Mouse (Mus musculus) liver, embryonic 14.5 days (tissue): ENCODE data around the gene Slco6d1. TPM values are rescaled to one million over a fixed set of nuclear protein-coding genes. Genes with fewer than 3 reads are reported as not detected.
"Not testable (repeated sequence)": the region's sequence is repeated elsewhere in the genome, so short reads cannot be mapped to it uniquely, and the experiment has no call there.

Experiments
- ATAC-seq: fragments of 200-750 bp; cut with Nextera tagmentation; 2 replicates; pipeline ENCODE4 v1.8.0; 2017; ENCODE audit warnings: moderate number of reproducible peaks, mild to moderate bottlenecking, moderate library complexity; ENCODE audit not compliant: insufficient read depth
- DNase-seq, 3 experiments: peaks; one replicate each; pipeline ENCODE4 v3.0.0-alpha.2; 2012 to 2013; ENCODE audit warnings: low read depth in 3 of 3, low spot score in 3 of 3
- H3K27ac ChIP-seq: fragments of 300-500 bp; sonication (generic); 2 replicates; pipeline ENCODE4 v1.5.1; 2014; ENCODE audit warnings: moderate library complexity, mild to moderate bottlenecking, control low read depth, inconsistent platforms
- H3K27me3 ChIP-seq: fragments of 300-500 bp; sonication (generic); 2 replicates; pipeline ENCODE4 v1.6.1; 2014; ENCODE audit warnings: mild to moderate bottlenecking, low read length, moderate library complexity; ENCODE audit not compliant: control insufficient read depth, insufficient read depth
- H3K36me3 ChIP-seq: fragments of 300-500 bp; sonication (generic); replicated peaks from 2 replicates; pipeline ENCODE4 v1.6.1; 2014; ENCODE audit warnings: low read depth; ENCODE audit not compliant: control insufficient read depth, insufficient read depth
- H3K4me1 ChIP-seq, 2 experiments: fragments of 200-500 bp in 1 of 2; fragments of 300-500 bp in 1 of 2; sonication (generic) in 1 of 2; replicated peaks; 2 replicates each; pipeline ENCODE4 v1.6.1; 2012 to 2014; ENCODE audit warnings: antibody characterized with exemption in 1 of 2, inconsistent platforms in 1 of 2, low read length in 1 of 2; ENCODE audit not compliant: control insufficient read depth in 2 of 2, insufficient read depth in 2 of 2
- H3K4me2 ChIP-seq: fragments of 300-500 bp; sonication (generic); 2 replicates; pipeline ENCODE4 v1.6.1; 2014; ENCODE audit warnings: low read depth, mild to moderate bottlenecking, control low read depth, moderate library complexity
- H3K4me3 ChIP-seq, 2 experiments: fragments of 200-500 bp in 1 of 2; fragments of 300-500 bp in 1 of 2; sonication (generic) in 1 of 2; 2 replicates each; pipeline ENCODE4 v1.5.1; 2012 to 2014; ENCODE audit warnings: low read depth in 2 of 2, low read length in 2 of 2, mild to moderate bottlenecking in 2 of 2, control low read depth in 1 of 2, inconsistent platforms in 1 of 2, moderate library complexity in 1 of 2; ENCODE audit not compliant: insufficient read depth in 1 of 2
- H3K9ac ChIP-seq: fragments of 300-500 bp; sonication (generic); replicated peaks from 2 replicates; pipeline ENCODE4 v1.6.1; 2014; ENCODE audit warnings: mild to moderate bottlenecking, control low read depth, moderate library complexity
- H3K9me3 ChIP-seq: fragments of 300-500 bp; sonication (generic); 2 replicates; pipeline ENCODE4 v1.6.1; 2016; ENCODE audit warnings: low read length, mixed read lengths; ENCODE audit not compliant: control insufficient read depth
- CTCF ChIP-seq: IDR thresholded peaks from 2 replicates; pipeline ENCODE4 v1.5.1; 2016; ENCODE audit warnings: antibody characterized with exemption, low read depth, control low read depth
- EP300 ChIP-seq: IDR thresholded peaks from 2 replicates; pipeline ENCODE4 v1.6.1; 2016; ENCODE audit warnings: antibody characterized with exemption, low read depth
- WGBS: fragments of 180-500 bp; shearing (Covaris S2); extraction: QIAGEN DNeasy Blood & Tissue Kit; methylation state at CpG from one replicate; pipeline ENCODE4 v1.1.7; 2014; ENCODE audit not compliant: insufficient replicate concordance; 5-methylcytosine and 5-hydroxymethylcytosine counted together
- polyA plus RNA-seq, 2 experiments: library from polyadenylated mRNA; depleted of rRNA in 1 of 2; stranded (reverse) in 1 of 2; unstranded in 1 of 2; fragments of >200 nt; fragmentation: Nextera tagmentation in 1 of 2; extraction: Ambion mirVana in 1 of 2; gene quantifications; 2 replicates each; pipeline versions ENCODE4 v1.2.1 to v1.2.3; 2012 to 2014

Slco6d1 gene
- polyA plus RNA-seq (2012; rRNA removed) (not detected in 2 replicates), polyA plus RNA-seq (2014; fragmentation: Nextera tagmentation; extraction: Ambion mirVana) (not detected in 2 replicates)

DNA sequence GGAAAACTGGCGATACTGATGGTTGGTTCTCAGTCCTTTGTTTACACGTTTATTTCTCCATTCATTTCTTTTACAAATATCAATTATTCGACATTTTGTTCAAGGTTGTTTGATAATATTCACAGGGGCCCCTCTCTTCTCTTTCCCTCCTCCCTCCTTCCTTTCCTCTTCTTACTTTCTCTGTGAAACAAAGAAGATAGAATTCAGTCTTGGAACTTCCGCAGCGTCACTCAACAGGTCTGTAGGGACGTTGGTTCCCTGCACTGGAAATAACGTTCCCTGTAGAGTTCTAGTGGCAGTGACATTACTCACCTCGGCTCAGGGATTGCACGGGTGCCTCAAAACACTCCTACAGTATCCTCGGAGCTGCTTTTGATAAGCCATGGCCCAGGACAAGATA, at the start of gene Slco6d1:
Gene Slco6d1 (plus strand): TSS at position 301 of the 400 bp plus-strand sequence.
- no peak for TF ChIP-seq CTCF
- no peak within 1 kb of the TSS for H3K27ac ChIP-seq
- H3K4me3 ChIP-seq, result no peak within 1 kb of the TSS
- no peak within 1 kb of the TSS for H3K9ac ChIP-seq
- H3K4me2 ChIP-seq, result no peak within 1 kb of the TSS
- WGBS, result 53% methylated on average over 10 of the region's 10 CpGs
- H3K9me3 ChIP-seq, result no peaks in the 10 kb centered on the region
- no peak for ATAC-seq
- no peak for DNase-seq
- no peaks in the 10 kb centered on the region for H3K4me1 ChIP-seq
- H3K27me3 ChIP-seq, result no peaks in the 10 kb centered on the region
- no peaks in the 10 kb centered on the region for H3K36me3 ChIP-seq

DNA sequence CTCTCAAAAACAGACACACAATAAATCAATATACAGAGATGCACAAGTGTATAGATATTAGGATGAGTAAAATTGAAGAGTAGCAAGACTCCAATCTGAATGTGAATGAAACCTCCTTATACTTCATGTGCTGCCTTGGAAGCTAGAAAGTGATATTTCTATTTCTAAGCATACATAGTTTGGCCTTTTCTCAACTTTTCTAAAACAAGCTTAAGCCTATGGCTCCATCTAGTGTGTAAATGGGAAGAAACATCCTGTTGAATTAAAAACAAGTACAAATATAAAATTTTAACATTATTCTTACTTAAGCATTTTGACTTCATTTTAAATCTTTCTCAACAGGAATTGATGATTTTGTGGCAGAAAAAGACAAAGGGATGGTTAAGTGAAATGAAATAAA, 28.9 kb upstream of the Slco6d1 start:
- Histone ChIP-seq H3K27ac (no peak overlapping the region), H3K4me1 (no peaks in the 10 kb centered on the region), H3K4me3 (no peak overlapping the region), H3K9ac (no peak overlapping the region), H3K36me3 (no peaks in the 10 kb centered on the region), H3K27me3 (no peaks in the 10 kb centered on the region), H3K4me2 (no peak overlapping the region), H3K9me3 (no peaks in the 10 kb centered on the region)
- no peak for DNase-seq
- TF ChIP-seq EP300 (no peak), CTCF (no peak)
- ATAC-seq, result no peak

DNA sequence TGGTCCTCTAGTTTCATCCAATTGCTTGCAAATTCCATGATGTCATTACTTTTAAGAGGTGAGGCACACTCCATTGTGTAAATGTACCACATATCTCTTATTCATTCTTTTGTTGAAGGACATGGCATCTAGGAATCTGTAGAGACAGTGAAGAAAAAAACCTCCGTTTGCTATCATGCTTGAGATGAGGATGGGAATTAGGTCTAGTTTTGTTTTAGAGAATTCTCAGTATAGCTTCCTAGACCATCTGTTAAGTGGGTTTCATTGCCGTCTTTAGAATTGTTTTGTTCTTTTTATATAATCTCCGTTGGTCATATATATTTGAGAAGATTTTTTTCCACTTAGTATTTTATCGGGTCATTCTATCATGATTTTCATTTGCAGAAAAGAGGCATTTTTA, 27.0 kb downstream of the Slco6d1 start:
- Histone ChIP-seq H3K4me2 (no peak overlapping the region), H3K4me1 (no peaks in the 10 kb centered on the region), H3K9me3 (no peaks in the 10 kb centered on the region), H3K27me3 (no peaks in the 10 kb centered on the region), H3K27ac (no peak overlapping the region), H3K36me3 (no peaks in the 10 kb centered on the region), H3K4me3 (no peak overlapping the region), H3K9ac (no peak overlapping the region)
- 59% methylated on average over 4 of the region's 4 CpGs for WGBS
- DNase-seq, result no peak
- TF ChIP-seq EP300, result no peak
- no peak for TF ChIP-seq CTCF
- ATAC-seq, result no peak

DNA sequence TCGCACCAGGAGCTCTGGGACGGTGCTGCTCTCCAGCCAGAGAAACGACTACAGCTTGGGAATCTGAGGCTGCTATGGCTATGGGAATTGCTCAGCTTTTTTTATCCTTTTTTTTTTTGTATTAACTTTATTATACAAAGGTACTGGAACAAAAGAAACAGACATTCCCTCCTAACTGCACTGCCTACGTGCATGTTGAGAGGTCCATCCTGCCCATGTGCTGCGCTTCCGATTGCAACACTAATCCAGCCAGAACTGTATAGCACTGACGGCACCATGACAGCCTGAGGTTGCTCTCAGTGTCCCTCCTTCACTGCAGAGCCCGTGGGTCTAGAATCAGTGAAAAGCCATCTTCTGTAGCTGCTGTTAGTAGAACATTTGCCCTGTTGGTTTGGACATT, 38.3 kb downstream of the Slco6d1 start:
- not testable (repeated sequence) for H3K9me3 ChIP-seq, ATAC-seq, H3K4me2 ChIP-seq, H3K27me3 ChIP-seq, H3K4me1 ChIP-seq, DNase-seq, H3K9ac ChIP-seq, H3K4me3 ChIP-seq, H3K36me3 ChIP-seq, H3K27ac ChIP-seq
- WGBS, result 64% methylated on average over 8 of the region's 8 CpGs

DNA sequence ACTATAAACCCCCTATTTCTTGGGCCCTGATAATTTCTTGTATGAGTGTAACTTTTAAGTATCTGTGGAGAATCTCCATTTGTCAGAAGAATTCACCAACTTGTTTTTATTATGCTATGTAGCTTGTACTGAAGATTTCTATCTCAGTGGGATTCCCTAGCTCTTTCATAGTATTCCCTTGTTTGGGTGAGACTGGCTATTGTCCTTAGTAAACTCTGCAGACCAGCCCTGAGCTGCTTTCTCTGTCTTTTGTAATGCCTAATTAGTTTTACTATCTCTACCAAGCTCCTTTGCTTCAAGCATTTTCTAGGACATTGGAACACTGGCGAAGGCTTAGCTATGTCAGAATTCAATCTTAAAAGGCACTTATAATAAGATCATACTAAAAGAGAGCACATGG, 55.5 kb downstream of the Slco6d1 start:
- not testable (repeated sequence) for H3K27me3 ChIP-seq, H3K27ac ChIP-seq, ATAC-seq, H3K4me1 ChIP-seq, DNase-seq, H3K4me2 ChIP-seq, H3K36me3 ChIP-seq, H3K9me3 ChIP-seq, H3K9ac ChIP-seq, H3K4me3 ChIP-seq
- WGBS, result 58% methylated on average over 1 of the region's 1 CpGs

DNA sequence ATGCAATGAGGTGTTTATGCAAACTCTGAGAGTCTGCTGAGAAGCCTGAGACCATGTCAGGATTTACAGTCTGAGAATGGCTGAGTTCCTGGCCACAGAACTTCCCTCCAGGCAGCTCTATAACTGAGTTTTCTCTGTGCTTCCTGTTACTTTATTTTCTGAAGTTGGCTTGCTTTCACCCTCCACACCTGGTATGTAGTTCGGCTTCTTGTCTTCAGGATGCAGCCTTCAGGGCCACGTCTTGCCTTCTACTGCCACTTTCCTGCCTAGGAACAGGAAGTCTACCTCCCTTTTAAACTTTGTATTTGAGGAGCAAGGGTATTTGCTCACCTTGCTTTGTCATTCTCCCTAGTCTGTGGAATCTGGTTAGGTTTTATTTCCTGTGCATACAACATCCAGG, 58.3 kb downstream of the Slco6d1 start:
- TF ChIP-seq CTCF (no peak), EP300 (no peak)
- Histone ChIP-seq H3K9me3 (no peaks in the 10 kb centered on the region), H3K4me2 (no peak overlapping the region), H3K36me3 (no peaks in the 10 kb centered on the region), H3K4me3 (no peak overlapping the region), H3K9ac (no peak overlapping the region), H3K27ac (no peak overlapping the region), H3K4me1 (no peaks in the 10 kb centered on the region), H3K27me3 (no peaks in the 10 kb centered on the region)
- 32% methylated on average over 2 of the region's 2 CpGs for WGBS
- ATAC-seq (no peak), DNase-seq (no peak)
